Mouse (Mus musculus) G1E (cell line): ENCODE measurements around the gene Lce1a1.

Experiments
- CTCF ChIP-seq: IDR thresholded peaks from 2 replicates; pipeline ENCODE4 v1.5.1; 2012; ENCODE audit warnings: low read depth, low read length, inconsistent platforms, mixed read lengths
- GATA1 ChIP-seq: IDR thresholded peaks from 2 replicates; pipeline ENCODE4 v1.6.1; 2012; ENCODE audit warnings: borderline replicate concordance, low read length, inconsistent platforms, mixed read lengths
- GATA2 ChIP-seq: IDR thresholded peaks from 2 replicates; pipeline ENCODE4 v1.6.1; 2012; ENCODE audit warnings: low read depth, low read length, inconsistent platforms, borderline replicate concordance
- POLR2AphosphoS5 ChIP-seq: IDR thresholded peaks from 2 replicates; pipeline ENCODE4 v1.6.1; 2012; ENCODE audit warnings: low read depth, low read length, inconsistent platforms; ENCODE audit not compliant: insufficient replicate concordance

DNA sequence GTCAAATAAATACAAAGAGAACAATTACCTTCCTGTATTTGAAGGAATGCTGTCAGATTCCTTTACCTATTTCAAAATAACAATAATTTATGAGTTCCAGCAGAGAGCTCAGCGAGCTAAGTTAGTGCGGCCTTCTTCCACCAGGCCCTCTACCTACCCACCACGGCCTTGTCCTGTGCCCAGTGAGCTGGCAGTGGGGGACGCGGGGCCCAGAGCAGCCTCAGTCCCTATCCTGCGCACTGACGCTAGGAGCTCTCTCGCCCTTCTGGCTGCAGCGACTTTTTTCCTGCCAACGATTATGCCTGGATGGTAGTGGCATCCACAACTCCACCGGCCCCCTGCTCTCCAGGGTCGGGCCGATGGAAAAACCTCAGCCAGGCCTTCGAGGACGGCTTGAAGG is 8.3 kb downstream of the Lce1a1 start:
- TF ChIP-seq CTCF (no peak), GATA1 (no peak), POLR2AphosphoS5 (no peak), GATA2 (no peak)
